Mouse (Mus musculus): ENCODE results near the gene Gm20509.

GRCm38 (mm10) chr9:73068230-73068679, 34.0 kb upstream of the Gm20509 start:
- 0 out of 2 replicates have a peak, but pooled peaks have one; percentile 1 for TF ChIP-seq CTCF (IDR thresholded peaks at IDR 0.05; ENCODE audit: extremely low read depth, insufficient read length, insufficient replicate concordance, low read depth, low read length)
- TF ChIP-seq POLR2A (IDR thresholded peaks at IDR 0.05; ENCODE audit: low read depth, low read length), result no peak
